Mouse (Mus musculus): Measurements from ENCODE around the gene Ubox5. TPM values are rescaled to one million over a fixed set of nuclear protein-coding genes. Genes with fewer than 3 reads are reported as not detected.

The Ubox5 gene
- polyA plus RNA-seq, 1 experiment = 10.4 TPM

DNA sequence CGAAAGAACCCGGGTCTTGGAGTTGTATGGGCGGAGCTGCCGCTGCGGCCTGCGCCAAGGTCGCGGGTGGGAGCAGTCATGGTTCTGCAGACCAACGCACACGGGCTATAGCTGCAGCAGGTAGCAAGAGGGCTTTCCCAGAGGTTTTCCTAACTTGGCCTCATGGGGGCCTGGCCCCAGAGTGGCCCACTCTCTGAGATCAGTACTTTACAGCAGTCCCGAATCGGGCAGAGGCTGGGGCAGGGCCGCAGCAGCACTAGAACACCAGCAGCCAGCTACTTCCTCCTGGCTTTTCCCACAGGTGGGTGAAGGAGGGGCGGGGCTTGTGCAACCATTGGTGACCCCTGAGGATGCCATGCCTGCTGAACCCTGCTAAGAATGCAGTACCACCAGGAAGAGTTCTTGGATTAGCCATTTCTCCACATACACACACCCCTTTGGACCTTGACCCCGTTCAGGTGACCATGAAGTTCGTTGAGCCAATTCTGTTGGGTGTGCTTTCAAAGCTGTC, 8.3 kb upstream of the Ubox5 start:
- TF ChIP-seq POLR2A (IDR thresholded peaks at IDR 0.05; ENCODE audit: insufficient read depth, low read length) (no peak), EP300 (IDR thresholded peaks at IDR 0.05; ENCODE audit: insufficient read depth, low read depth, low read length) (no peak), CTCF (IDR thresholded peaks at IDR 0.05; ENCODE audit: low read depth, low read length) (no peak)
- H3K9me3 ChIP-seq (replicated peaks; ENCODE audit: control insufficient read depth, insufficient read depth, low read length, poor library complexity, severe bottlenecking) = no peaks in the 10 kb centered on the region
- H3K9ac ChIP-seq (ENCODE audit: low read depth, poor library complexity, severe bottlenecking) = peak overlapping the region; percentile 66
- H3K27ac ChIP-seq (ENCODE audit: insufficient read depth, low read length) = no peak overlapping the region
- no peaks in the 10 kb centered on the region for H3K27me3 ChIP-seq (ENCODE audit: control insufficient read depth, insufficient read depth, low read length, poor library complexity, severe bottlenecking)
- peak overlapping the region; percentile 32 for H3K4me3 ChIP-seq (ENCODE audit: low read depth, low read length)
- H3K36me3 ChIP-seq (ENCODE audit: control insufficient read depth, insufficient read depth, low read length, poor library complexity, severe bottlenecking) = no peaks in the 10 kb centered on the region
- H3K4me1 ChIP-seq (ENCODE audit: control insufficient read depth, insufficient read depth, low read length) = peaks cover 6% of the 10 kb centered on the region

DNA sequence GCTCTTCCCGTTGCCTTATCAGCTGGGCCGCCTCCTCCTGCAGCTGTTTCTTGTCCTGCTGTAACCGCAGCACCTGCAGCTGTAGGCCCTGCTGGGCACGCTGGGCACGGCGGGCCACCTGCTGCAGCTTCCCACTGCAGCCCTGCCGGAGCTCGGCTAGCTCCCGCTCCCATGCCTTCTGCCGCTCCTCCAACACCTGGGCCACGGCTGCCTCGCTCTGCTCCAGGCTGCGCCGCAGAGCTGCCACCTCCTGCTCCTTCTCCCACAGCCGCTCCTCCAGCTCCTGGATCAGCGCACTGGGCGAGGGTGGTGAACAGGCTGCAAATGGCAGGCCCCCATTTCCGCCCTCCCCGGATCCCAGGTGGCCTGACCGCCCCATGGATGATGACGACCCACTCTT, 6.0 kb upstream of the Ubox5 start:
- peak overlapping the region; percentile 54 for H3K4me3 ChIP-seq (ENCODE audit: low read depth, low read length)
- no peak overlapping the region for H3K27ac ChIP-seq (ENCODE audit: insufficient read depth, low read length)
- peaks cover 9% of the 10 kb centered on the region for H3K4me1 ChIP-seq (ENCODE audit: control insufficient read depth, insufficient read depth, low read length)
- peak overlapping the region; percentile 54 for H3K9ac ChIP-seq (ENCODE audit: low read depth, poor library complexity, severe bottlenecking)
- H3K36me3 ChIP-seq (ENCODE audit: control insufficient read depth, insufficient read depth, low read length, poor library complexity, severe bottlenecking) = no peaks in the 10 kb centered on the region
- H3K27me3 ChIP-seq (ENCODE audit: control insufficient read depth, insufficient read depth, low read length, poor library complexity, severe bottlenecking) = no peaks in the 10 kb centered on the region
- TF ChIP-seq POLR2A (IDR thresholded peaks at IDR 0.05; ENCODE audit: insufficient read depth, low read length) = no peak
- TF ChIP-seq EP300 (IDR thresholded peaks at IDR 0.05; ENCODE audit: insufficient read depth, low read depth, low read length) = no peak
- no peak for TF ChIP-seq CTCF (IDR thresholded peaks at IDR 0.05; ENCODE audit: low read depth, low read length)
- H3K9me3 ChIP-seq (replicated peaks; ENCODE audit: control insufficient read depth, insufficient read depth, low read length, poor library complexity, severe bottlenecking) = no peaks in the 10 kb centered on the region

DNA sequence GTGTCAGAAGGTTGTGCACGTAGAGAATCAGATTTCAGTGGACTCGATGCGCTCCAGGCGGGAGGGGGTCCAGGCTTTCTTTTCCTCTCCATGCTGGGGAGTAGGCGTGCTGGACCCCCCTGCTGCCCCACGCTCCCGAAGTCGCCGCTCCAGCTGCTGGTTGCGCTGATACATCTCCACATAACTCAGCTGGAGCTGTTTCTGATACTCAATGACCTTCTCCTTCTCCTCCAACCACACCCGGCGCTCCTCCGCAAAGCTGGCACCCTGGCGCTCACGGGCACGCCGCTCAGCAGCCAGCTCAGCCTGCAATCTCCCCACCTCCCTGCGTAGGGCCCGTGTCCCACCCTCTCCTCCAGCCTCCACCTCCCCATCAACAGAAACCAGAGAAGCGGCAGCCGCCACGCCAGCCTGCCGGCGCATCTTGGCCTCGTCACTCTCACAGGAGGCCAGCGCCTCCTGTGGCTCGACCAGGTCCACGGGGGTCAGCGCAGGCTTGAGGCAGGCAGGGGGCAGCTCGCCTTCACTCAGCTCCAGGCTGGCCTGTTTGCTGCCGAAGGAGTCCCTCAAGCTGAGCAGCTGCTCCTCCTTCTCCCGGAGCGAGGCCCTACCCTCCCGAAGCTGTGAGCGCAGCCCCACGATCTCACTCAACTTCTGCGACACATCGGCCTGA, 5.0 kb upstream of the Ubox5 start:
- H3K9me3 ChIP-seq (replicated peaks; ENCODE audit: control insufficient read depth, insufficient read depth, low read length, poor library complexity, severe bottlenecking) = no peaks in the 10 kb centered on the region
- H3K36me3 ChIP-seq (ENCODE audit: control insufficient read depth, insufficient read depth, low read length, poor library complexity, severe bottlenecking) = no peaks in the 10 kb centered on the region
- no peak overlapping the region for H3K27ac ChIP-seq (ENCODE audit: insufficient read depth, low read length)
- H3K4me1 ChIP-seq (ENCODE audit: control insufficient read depth, insufficient read depth, low read length) = peaks cover 9% of the 10 kb centered on the region
- H3K27me3 ChIP-seq (ENCODE audit: control insufficient read depth, insufficient read depth, low read length, poor library complexity, severe bottlenecking) = no peaks in the 10 kb centered on the region
- no peak for TF ChIP-seq CTCF (IDR thresholded peaks at IDR 0.05; ENCODE audit: low read depth, low read length)
- TF ChIP-seq POLR2A (IDR thresholded peaks at IDR 0.05; ENCODE audit: insufficient read depth, low read length) = no peak
- TF ChIP-seq EP300 (IDR thresholded peaks at IDR 0.05; ENCODE audit: insufficient read depth, low read depth, low read length) = no peak
- H3K9ac ChIP-seq (ENCODE audit: low read depth, poor library complexity, severe bottlenecking) = peak overlapping the region; percentile 54
- H3K4me3 ChIP-seq (ENCODE audit: low read depth, low read length) = peak overlapping the region; percentile 29

DNA sequence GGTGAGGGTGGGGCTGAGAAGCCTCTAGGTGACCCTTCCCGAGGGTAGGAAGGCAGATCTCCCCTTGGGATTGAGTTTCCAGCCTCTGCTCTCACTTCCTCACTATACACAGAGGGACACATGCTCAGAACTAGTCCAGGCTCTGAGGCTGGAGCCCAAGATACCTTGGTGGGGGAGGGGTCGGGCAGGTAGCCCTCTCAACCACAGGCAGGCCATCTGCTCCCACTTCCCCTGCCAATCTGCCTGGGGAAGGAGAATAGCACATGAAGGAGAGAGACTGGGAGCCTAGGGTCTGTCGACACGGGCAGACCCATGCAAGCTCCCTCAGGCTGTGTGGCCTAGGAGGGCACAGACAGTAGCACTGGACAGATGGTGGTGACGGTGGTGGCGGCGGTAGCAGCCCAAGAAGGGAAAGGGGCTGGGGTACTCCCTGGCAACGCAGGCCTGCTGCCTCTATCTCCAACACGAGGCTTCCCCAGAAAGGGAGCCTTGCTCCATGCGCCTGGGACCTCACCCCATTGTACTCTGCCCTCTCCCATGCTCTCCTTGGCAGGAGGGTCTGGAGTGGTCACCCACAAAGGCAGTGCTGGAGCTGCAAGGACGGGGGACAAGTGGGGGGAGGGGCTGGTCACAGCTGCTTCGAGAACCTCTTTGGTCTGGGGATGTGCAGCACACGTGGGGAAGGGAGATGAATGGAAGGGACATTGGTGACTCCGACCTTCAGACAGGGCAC, 4.3 kb upstream of the Ubox5 start:
- Histone ChIP-seq H3K4me1 (ENCODE audit: control insufficient read depth, insufficient read depth, low read length) (peaks cover 9% of the 10 kb centered on the region), H3K4me3 (ENCODE audit: low read depth, low read length) (peak overlapping the region; percentile 29), H3K9me3 (replicated peaks; ENCODE audit: control insufficient read depth, insufficient read depth, low read length, poor library complexity, severe bottlenecking) (no peaks in the 10 kb centered on the region), H3K27me3 (ENCODE audit: control insufficient read depth, insufficient read depth, low read length, poor library complexity, severe bottlenecking) (no peaks in the 10 kb centered on the region), H3K36me3 (ENCODE audit: control insufficient read depth, insufficient read depth, low read length, poor library complexity, severe bottlenecking) (no peaks in the 10 kb centered on the region), H3K27ac (ENCODE audit: insufficient read depth, low read length) (no peak overlapping the region), H3K9ac (ENCODE audit: low read depth, poor library complexity, severe bottlenecking) (no peak overlapping the region; the same call in 1 of the 2 replicates)
- no peak for TF ChIP-seq EP300 (IDR thresholded peaks at IDR 0.05; ENCODE audit: insufficient read depth, low read depth, low read length)

DNA sequence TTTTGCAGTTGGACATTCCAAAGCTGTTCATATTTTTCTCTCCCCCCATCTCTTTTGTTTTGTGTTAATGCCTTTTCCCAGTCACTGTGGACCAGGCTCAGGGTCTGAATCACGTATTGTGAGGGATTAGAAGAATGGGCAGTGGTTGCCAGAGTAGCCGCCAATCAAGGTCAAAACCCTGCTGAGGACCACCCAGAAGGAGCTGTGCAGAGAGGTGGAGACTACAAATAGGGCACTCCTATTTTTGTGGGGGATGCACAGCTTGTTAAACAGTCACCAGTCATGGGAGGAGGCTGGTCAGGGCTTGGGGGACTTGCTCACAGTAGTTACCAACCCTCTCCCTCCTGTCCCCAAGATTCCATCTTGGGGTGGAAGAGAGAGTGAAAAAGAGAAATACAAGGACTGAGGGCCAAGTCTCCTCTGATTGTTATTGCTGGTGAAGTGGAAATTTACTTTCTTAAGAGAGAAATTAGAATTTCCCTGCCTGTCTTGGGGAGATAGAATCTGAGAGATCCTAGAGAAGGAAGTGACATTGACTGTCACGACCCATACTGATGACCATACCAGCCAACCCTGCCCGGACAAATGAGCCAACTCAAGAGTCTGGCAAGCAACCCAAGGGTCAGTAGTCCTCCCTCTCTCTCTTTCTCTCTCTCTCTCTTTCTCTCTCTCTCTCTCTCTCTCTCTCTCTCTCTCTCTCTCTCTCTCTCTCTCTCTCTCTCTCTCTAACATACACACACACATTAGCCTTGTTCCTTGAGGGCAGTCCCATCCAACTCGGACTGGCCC, 3.2 kb upstream of the Ubox5 start:
- Histone ChIP-seq H3K9ac (ENCODE audit: low read depth, poor library complexity, severe bottlenecking) (no peak overlapping the region), H3K9me3 (replicated peaks; ENCODE audit: control insufficient read depth, insufficient read depth, low read length, poor library complexity, severe bottlenecking) (no peaks in the 10 kb centered on the region), H3K36me3 (ENCODE audit: control insufficient read depth, insufficient read depth, low read length, poor library complexity, severe bottlenecking) (peaks cover 1% of the 10 kb centered on the region), H3K27ac (ENCODE audit: insufficient read depth, low read length) (no peak overlapping the region), H3K4me1 (ENCODE audit: control insufficient read depth, insufficient read depth, low read length) (peaks cover 9% of the 10 kb centered on the region), H3K27me3 (ENCODE audit: control insufficient read depth, insufficient read depth, low read length, poor library complexity, severe bottlenecking) (no peaks in the 10 kb centered on the region), H3K4me3 (ENCODE audit: low read depth, low read length) (no peak overlapping the region)
- no peak for TF ChIP-seq EP300 (IDR thresholded peaks at IDR 0.05; ENCODE audit: insufficient read depth, low read depth, low read length)
- TF ChIP-seq CTCF (IDR thresholded peaks at IDR 0.05; ENCODE audit: low read depth, low read length) = no peak

Data from ES-Bruce4 (cell line).